Mouse (Mus musculus): ENCODE measurements around the gene Baz1a. TPM values are rescaled to one million over a fixed set of nuclear protein-coding genes. Genes with fewer than 3 reads are reported as not detected.

Gene Baz1a
- polyA plus RNA-seq, 1 experiment: 4.6 TPM

GRCm38 (mm10) chr12:54859531-54859930, 154.6 kb downstream of the Baz1a start:
- no peak for DNase-seq (ENCODE audit: low read depth)

GRCm38 (mm10) chr12:54850551-54850950, 163.6 kb downstream of the Baz1a start:
- no peak for DNase-seq (ENCODE audit: low read depth)

GRCm38 (mm10) chr12:54844415-54844814, 169.7 kb downstream of the Baz1a start:
- DNase-seq (ENCODE audit: low read depth): no peak

Other genes starting within 250 kb of the Baz1a start
- gene Snx6, start 218.6 kb downstream of the Baz1a start, polyA plus RNA-seq (2012; rRNA removed): 22.8 and 25.7 TPM in 2 replicates
- gene Cfl2, start 151.5 kb downstream of the Baz1a start, polyA plus RNA-seq (2012; rRNA removed): 27.1 and 41.5 TPM in 2 replicates
- gene Gm20403, start 27.8 kb downstream of the Baz1a start, polyA plus RNA-seq (2012; rRNA removed): not detected in 2 replicates
- gene 2700097O09Rik, start 65.8 kb upstream of the Baz1a start, polyA plus RNA-seq (2012; rRNA removed): 7.1 and 7.3 TPM in 2 replicates
- gene Srp54a, start 65.9 kb upstream of the Baz1a start, polyA plus RNA-seq (2012; rRNA removed): 19.2 and 20.4 TPM in 2 replicates
- 7.7 and 8.6 TPM in 2 replicates for gene Fam177a, start 110.1 kb upstream of the Baz1a start, polyA plus RNA-seq (2012; rRNA removed)
- gene Srp54b, start 140.8 kb upstream of the Baz1a start, polyA plus RNA-seq (2012; rRNA removed): 13.9 and 22.1 TPM in 2 replicates
- gene 1700047I17Rik2, start 185.2 kb upstream of the Baz1a start, polyA plus RNA-seq (2012; rRNA removed): 1.1 TPM in 1 of 2 replicates, not detected in the other
- 14.4 and 14.9 TPM in 2 replicates for gene Srp54c, start 215.8 kb upstream of the Baz1a start, polyA plus RNA-seq (2012; rRNA removed)

Data from gonadal fat pad, adult 2 months (tissue).